11 mouse cellular contexts compared by ENCODE assay signal in genomic region chr14:118690921-118691320, GRCm38 (mm10). TPM values are rescaled to one million over a fixed set of nuclear protein-coding genes. Genes with fewer than 3 reads are reported as not detected.
DNase-seq lines count a peak whose midpoint lies in the region; ATAC-seq and TF ChIP-seq lines count a peak whose summit lies in the region.
"Had no signal": no experiment of that assay in that cellular context is flagged by ENCODE, and none has a peak within 500 bp of the region (broad histone marks: within the 10 kb centered on the region; RNA-seq: fewer than 3 reads in every experiment).

No protein-coding gene starts in this region.

- peaks cover 17% of the 10 kb centered on the region for H3K4me1 ChIP-seq in heart, adult 2 months (ENCODE audit: control insufficient read depth, insufficient read depth, low read length)
- H3K4me1 ChIP-seq in liver, embryonic 15.5 days (replicated peaks), result peaks cover 16% of the 10 kb centered on the region
- no peaks in the 10 kb centered on the region for H3K4me1 ChIP-seq in liver, embryonic 11.5 days (replicated peaks; ENCODE audit: control insufficient read depth, insufficient read depth, low read length)

- H3K9ac ChIP-seq in heart, adult 2 months (ENCODE audit: low read depth, low read length), result no peak overlapping the region
- H3K9ac ChIP-seq in liver, embryonic 15.5 days, result no peak overlapping the region
- H3K9ac ChIP-seq in liver, embryonic 11.5 days (ENCODE audit: low read depth, low read length), result no peak overlapping the region
- H3K9ac ChIP-seq: hindbrain, embryonic 15.5 days had no signal

- 0 out of 2 replicates have a peak overlapping the region, but pooled peaks have one; percentile 7 for H3K4me3 ChIP-seq in heart, adult 2 months
- no peak overlapping the region for H3K4me3 ChIP-seq in liver, embryonic 15.5 days (replicated peaks)
- H3K4me3 ChIP-seq in liver, embryonic 11.5 days (ENCODE audit: low read depth, low read length), result no peak overlapping the region
- H3K4me3 ChIP-seq: hindbrain, embryonic 15.5 days had no signal

- TF ChIP-seq CTCF in heart, adult 2 months (IDR thresholded peaks at IDR 0.05), result no peak

- DNase-seq in heart, adult 2 months, result peak in 1 of 2 experiments; percentile 41
- no peak for DNase-seq in heart, postnatal 25 days (ENCODE audit: low spot score)
- DNase-seq in liver, embryonic 11.5 days (ENCODE audit: low spot score), result no peak
- peak; percentile 44 to 55 for DNase-seq in lung, postnatal 4 days
- no peak for DNase-seq in urinary bladder, postnatal 14 days (ENCODE audit: low spot score)
- no peak for DNase-seq in gastrocnemius, postnatal 14 days
- DNase-seq: adrenal gland, adult 2 months; thymus, adult 2 months had no signal

- ATAC-seq in liver, embryonic 15.5 days (ENCODE audit: insufficient read depth), result no peak
- no peak for ATAC-seq in liver, embryonic 11.5 days (replicated peaks; ENCODE audit: low FRiP score)
- peak; percentile 87 for ATAC-seq in common myeloid progenitor, adult 5-6 weeks (replicated peaks; ENCODE audit: low read depth, poor library complexity, severe bottlenecking)

- H3K9me3 ChIP-seq in liver, embryonic 15.5 days (replicated peaks), result no peaks in the 10 kb centered on the region
- no peaks in the 10 kb centered on the region for H3K9me3 ChIP-seq in liver, embryonic 11.5 days (ENCODE audit: control insufficient read depth, low read length)
- H3K9me3 ChIP-seq: hindbrain, embryonic 15.5 days had no signal

- no peaks in the 10 kb centered on the region for H3K79me2 ChIP-seq in heart, adult 2 months (replicated peaks; ENCODE audit: control insufficient read depth, insufficient read depth, low read length)

- intact Hi-C loops in heart, adult 2 months (cut with DNase I), result loop anchor here (5.0 kb wide), 1 partner anchor 54 kb away; no protein-coding TSS in a partner anchor
- intact Hi-C loops in heart, postnatal 25 days (cut with DNase I), result loop anchor here (5.0 kb wide), 1 partner anchor 54 kb away; no protein-coding TSS in a partner anchor
- intact Hi-C loops in gastrocnemius, postnatal 14 days (cut with DNase I; ENCODE audit: low total_unique reads), result loop anchor here (10.0 kb wide), 1 partner anchor 66 kb away; no protein-coding TSS in a partner anchor

- 40% methylated on average over 8 of the region's 8 CpGs for WGBS in heart, adult 2 months
- 26% methylated on average over 8 of the region's 8 CpGs for WGBS in liver, embryonic 15.5 days (ENCODE audit: insufficient replicate concordance)
- 49% methylated on average over 8 of the region's 8 CpGs for WGBS in liver, embryonic 11.5 days

- no peak overlapping the region for H3K4me2 ChIP-seq in liver, embryonic 15.5 days
- no peak overlapping the region for H3K4me2 ChIP-seq in liver, embryonic 11.5 days
- H3K4me2 ChIP-seq: hindbrain, embryonic 15.5 days had no signal

- TF ChIP-seq POLR2A in heart, adult 2 months (IDR thresholded peaks at IDR 0.05; ENCODE audit: insufficient read depth, low read depth, low read length), result no peak

- H3K36me3 ChIP-seq in heart, adult 2 months (ENCODE audit: control insufficient read depth, insufficient read depth, low read length), result no peaks in the 10 kb centered on the region
- H3K36me3 ChIP-seq in liver, embryonic 15.5 days (replicated peaks), result 0 out of 2 replicates have a peak, but pooled peaks cover 3% of the 10 kb centered on the region
- no peaks in the 10 kb centered on the region for H3K36me3 ChIP-seq in liver, embryonic 11.5 days (ENCODE audit: control insufficient read depth, insufficient read depth, low read length)
- H3K36me3 ChIP-seq: hindbrain, embryonic 15.5 days had no signal

- no peak for TF ChIP-seq EP300 in heart, adult 2 months (IDR thresholded peaks at IDR 0.05; ENCODE audit: insufficient read depth, low read depth, low read length)

- no peaks in the 10 kb centered on the region for H3K27me3 ChIP-seq in heart, adult 2 months (ENCODE audit: control insufficient read depth, insufficient read depth, low read length)
- no peaks in the 10 kb centered on the region for H3K27me3 ChIP-seq in liver, embryonic 15.5 days
- H3K27me3 ChIP-seq in liver, embryonic 11.5 days (replicated peaks; ENCODE audit: control insufficient read depth, insufficient read depth, low read length), result no peaks in the 10 kb centered on the region
- H3K27me3 ChIP-seq: hindbrain, embryonic 15.5 days had no signal

- peak overlapping the region; percentile 76 for H3K27ac ChIP-seq in heart, adult 2 months
- H3K27ac ChIP-seq in liver, embryonic 15.5 days (replicated peaks), result 0 out of 2 replicates have a peak overlapping the region, but pooled peaks have one; percentile 33
- H3K27ac ChIP-seq in liver, embryonic 11.5 days (ENCODE audit: low read depth, low read length), result no peak overlapping the region; the same call in 1 of the 2 replicates
- H3K27ac ChIP-seq: hindbrain, embryonic 15.5 days had no signal

RNA-seq across cellular contexts. Expression of gene Abcc4, which starts 15.1 kb away (rescaled TPM):
- total RNA-seq in heart, adult 2 months (2021), result 1 to 10 TPM; 9.1 to 9.8 TPM
- 5.7 and 7.4 TPM in 2 replicates for polyA plus RNA-seq in heart, adult 2 months (2012; rRNA removed)
- 1 to 10 TPM; 7.6 to 7.9 TPM for total RNA-seq in heart, postnatal 25 days (2021)
- 1.8 and 1.9 TPM in 2 replicates for polyA plus RNA-seq in liver, embryonic 15.5 days (2015; fragmentation: Nextera tagmentation; extraction: Ambion mirVana)
- 4.5 and 5.8 TPM in 2 replicates for polyA plus RNA-seq in liver, embryonic 11.5 days (2014; fragmentation: Nextera tagmentation; extraction: Ambion mirVana)
- 15.0 and 17.6 TPM in 2 replicates for total RNA-seq in common myeloid progenitor, adult 5-6 weeks (2017)
- total RNA-seq in gastrocnemius, postnatal 14 days (2021), result 1 to 10 TPM; 7.9 to 8.2 TPM

Comparison
In these comparisons a context has a peak if more than half of its experiments do, and no peak if none do; other contexts are left out.
1. DNase-seq: peak in lung, postnatal 4 days (2 of 2); none in heart, postnatal 25 days (single experiment), liver, embryonic 11.5 days (single experiment), urinary bladder, postnatal 14 days (single experiment) and gastrocnemius, postnatal 14 days (single experiment).